Mouse (Mus musculus) lung, postnatal 0 days (tissue): ENCODE measurements around the gene Zfp36. TPM values are rescaled to one million over a fixed set of nuclear protein-coding genes. Genes with fewer than 3 reads are reported as not detected.

Source experiments
- ATAC-seq: fragments of 200-750 bp; cut with Nextera tagmentation; 2 replicates; pipeline ENCODE4 v1.8.0; 2017; ENCODE audit warnings: moderate library complexity
- DNase-seq: peaks from one replicate; pipeline ENCODE4 v3.0.0-alpha.2; 2016; ENCODE audit warnings: low spot score
- H3K27ac ChIP-seq: fragments of 300-500 bp; sonication (generic); 2 replicates; pipeline ENCODE4 v1.5.1; 2014; ENCODE audit warnings: antibody characterized with exemption, mild to moderate bottlenecking, low read length, mixed read lengths
- H3K27me3 ChIP-seq: fragments of 300-500 bp; sonication (generic); replicated peaks from 2 replicates; pipeline ENCODE4 v1.6.1; 2014; ENCODE audit warnings: low read length, mixed read lengths; ENCODE audit not compliant: insufficient read depth
- H3K36me3 ChIP-seq: fragments of 300-500 bp; sonication (generic); 2 replicates; pipeline ENCODE4 v1.6.1; 2014; ENCODE audit warnings: low read length, mixed read lengths; ENCODE audit not compliant: insufficient read depth
- H3K4me1 ChIP-seq: fragments of 300-500 bp; sonication (generic); 2 replicates; pipeline ENCODE4 v1.6.1; 2014; ENCODE audit warnings: antibody characterized with exemption, low read depth, low read length, mixed read lengths; ENCODE audit not compliant: insufficient read depth
- H3K4me2 ChIP-seq: fragments of 300-500 bp; sonication (generic); replicated peaks from 2 replicates; pipeline ENCODE4 v1.6.1; 2014; ENCODE audit warnings: low read depth, mild to moderate bottlenecking, low read length, moderate library complexity, mixed read lengths
- H3K4me3 ChIP-seq: fragments of 300-500 bp; sonication (generic); 2 replicates; pipeline ENCODE4 v1.5.1; 2014; ENCODE audit warnings: low read depth, low read length
- H3K9ac ChIP-seq: fragments of 300-500 bp; sonication (generic); replicated peaks from 2 replicates; pipeline ENCODE4 v1.6.1; 2014; ENCODE audit warnings: low read depth, mild to moderate bottlenecking
- H3K9me3 ChIP-seq: fragments of 300-500 bp; sonication (generic); 2 replicates; pipeline ENCODE4 v1.6.1; 2016; ENCODE audit warnings: low read length, mixed read lengths
- CTCF ChIP-seq: IDR thresholded peaks from 2 replicates; pipeline ENCODE4 v1.5.1; 2016; ENCODE audit warnings: antibody characterized with exemption, mild to moderate bottlenecking
- EP300 ChIP-seq: IDR thresholded peaks from 2 replicates; pipeline ENCODE4 v1.6.1; 2016; ENCODE audit warnings: antibody characterized with exemption, mild to moderate bottlenecking, control low read depth
- WGBS: fragments of 180-500 bp; shearing (Covaris S2); extraction: QIAGEN DNeasy Blood & Tissue Kit; methylation state at CpG from one replicate; pipeline ENCODE4 v1.1.7; 2014; 5-methylcytosine and 5-hydroxymethylcytosine counted together
- polyA plus RNA-seq: library from polyadenylated mRNA; unstranded; fragments of >200 nt; fragmentation: Nextera tagmentation; extraction: Ambion mirVana; gene quantifications from 2 replicates; pipeline ENCODE4 v1.2.1, GENCODE M21; 2015

The Zfp36 gene
- polyA plus RNA-seq, 1 experiment from 2014 or later = 48.3 TPM

- 2% methylated on average over 4 of the region's 4 CpGs for WGBS
- H3K4me3 ChIP-seq = no peak overlapping the region
- H3K4me2 ChIP-seq = no peak overlapping the region
- H3K9ac ChIP-seq = no peak overlapping the region
- peaks cover 13% of the 10 kb centered on the region for H3K36me3 ChIP-seq
- DNase-seq = peak; percentile 96
- H3K27me3 ChIP-seq = no peaks in the 10 kb centered on the region
- H3K4me1 ChIP-seq = peaks cover 12% of the 10 kb centered on the region
- H3K27ac ChIP-seq = peak overlapping the region; percentile 71
- H3K9me3 ChIP-seq = no peaks in the 10 kb centered on the region
- TF ChIP-seq CTCF = peak; percentile 97
- TF ChIP-seq EP300 = no peak
- peak; percentile 71 for ATAC-seq
These were observed 6.4 kb upstream of the Zfp36 start for GRCm38 (mm10) chr7:28386462-28386861.

DNA sequence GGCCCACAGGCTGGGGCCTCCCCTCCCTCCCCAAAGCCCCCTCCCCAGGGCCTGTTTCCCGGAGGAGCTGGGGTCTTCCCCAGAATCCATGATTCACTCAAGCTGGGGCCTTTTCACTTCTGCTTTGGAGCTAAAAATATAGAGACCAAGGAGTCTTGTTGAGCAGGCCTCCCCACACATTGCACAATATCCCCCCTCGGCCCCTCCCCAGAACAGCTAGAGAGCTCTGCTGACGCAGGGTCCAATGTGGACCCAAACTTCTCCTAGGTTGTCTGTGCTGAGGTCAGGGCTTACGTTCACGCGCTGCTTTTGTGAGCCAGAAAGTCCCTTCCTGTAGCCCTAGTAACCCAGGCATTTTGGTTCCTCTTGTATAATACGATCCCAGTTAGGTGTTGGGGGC lies 6.0 kb upstream of the Zfp36 start:
- ATAC-seq = peak; percentile 26
- Histone ChIP-seq H3K4me2 (no peak overlapping the region), H3K9ac (no peak overlapping the region), H3K27me3 (no peaks in the 10 kb centered on the region), H3K36me3 (peaks cover 13% of the 10 kb centered on the region), H3K9me3 (no peaks in the 10 kb centered on the region), H3K4me1 (peaks cover 12% of the 10 kb centered on the region), H3K27ac (peak overlapping the region; percentile 71), H3K4me3 (no peak overlapping the region)
- peak; percentile 84 for DNase-seq
- 65% methylated on average over 7 of the region's 7 CpGs for WGBS
- TF ChIP-seq EP300 = peak; percentile 82
- TF ChIP-seq CTCF = no peak

- H3K4me3 ChIP-seq = no peak overlapping the region
These were observed 5.1 kb upstream of the Zfp36 start for GRCm38 (mm10) chr7:28385196-28385595.

GRCm38 (mm10) chr7:28384162-28384561 lies 4.1 kb upstream of the Zfp36 start:
- DNase-seq = no peak
- no peak overlapping the region for H3K4me2 ChIP-seq

More at GRCm38 (mm10) chr7:28385196-28385595, 5.1 kb upstream of the Zfp36 start:
- no peak overlapping the region for H3K4me2 ChIP-seq
- peaks cover 16% of the 10 kb centered on the region for H3K4me1 ChIP-seq
- ATAC-seq (no peak), DNase-seq (no peak)
- no peak overlapping the region for H3K9ac ChIP-seq
- WGBS = 89% methylated on average over 9 of the region's 9 CpGs
- H3K27me3 ChIP-seq = no peaks in the 10 kb centered on the region
- TF ChIP-seq EP300 (no peak), CTCF (no peak)
- H3K9me3 ChIP-seq = no peaks in the 10 kb centered on the region
- H3K27ac ChIP-seq = peak overlapping the region; percentile 33; the same call in 1 of the 2 replicates
- H3K36me3 ChIP-seq = peaks cover 8% of the 10 kb centered on the region

DNA sequence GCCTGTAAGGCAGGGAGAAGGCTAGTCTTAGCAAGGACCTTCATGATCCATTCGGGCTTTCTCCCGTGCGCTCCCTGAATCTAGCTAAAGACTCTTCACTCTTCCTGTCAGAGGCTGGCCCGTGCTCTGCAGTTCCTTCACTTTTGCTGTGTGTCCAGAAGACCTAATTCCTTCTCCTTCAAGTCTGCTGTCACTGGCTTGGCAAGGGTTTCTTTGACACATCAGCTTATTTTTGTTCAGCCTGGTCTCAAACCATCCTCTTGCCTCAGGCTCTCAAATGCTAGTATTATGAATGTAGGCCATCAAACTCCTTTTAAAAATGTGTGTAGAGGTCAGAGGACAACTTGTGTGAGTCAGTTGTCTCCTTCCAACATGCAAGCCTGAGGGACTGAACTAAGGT lies 3.6 kb upstream of the Zfp36 start:
- DNase-seq (no peak), ATAC-seq (no peak)
- 61% methylated on average over 4 of the region's 4 CpGs for WGBS
- Histone ChIP-seq H3K9me3 (no peaks in the 10 kb centered on the region), H3K4me2 (peak overlapping the region; percentile 94; the same call in 1 of the 2 replicates), H3K4me3 (no peak overlapping the region), H3K27ac (peak overlapping the region; percentile 99), H3K36me3 (no peaks in the 10 kb centered on the region), H3K27me3 (no peaks in the 10 kb centered on the region), H3K4me1 (peaks cover 21% of the 10 kb centered on the region), H3K9ac (no peak overlapping the region)
- TF ChIP-seq CTCF = no peak

More at GRCm38 (mm10) chr7:28384162-28384561, 4.1 kb upstream of the Zfp36 start:
- no peak overlapping the region for H3K4me3 ChIP-seq
- H3K36me3 ChIP-seq = peaks cover 4% of the 10 kb centered on the region
- TF ChIP-seq EP300 = no peak
- no peak for TF ChIP-seq CTCF
- H3K27ac ChIP-seq = no peak overlapping the region; the same call in 1 of the 2 replicates
- H3K27me3 ChIP-seq = no peaks in the 10 kb centered on the region
- H3K9ac ChIP-seq = no peak overlapping the region
- peaks cover 21% of the 10 kb centered on the region for H3K4me1 ChIP-seq
- ATAC-seq = no peak
- WGBS = 80% methylated on average over 6 of the region's 6 CpGs
- no peaks in the 10 kb centered on the region for H3K9me3 ChIP-seq

- TF ChIP-seq CTCF (no peak), EP300 (no peak)
- Histone ChIP-seq H3K36me3 (peaks cover under 1% of the 10 kb centered on the region; the same call in 1 of the 2 replicates), H3K27ac (peak overlapping the region; percentile 99), H3K9me3 (no peaks in the 10 kb centered on the region), H3K4me1 (peaks cover 21% of the 10 kb centered on the region), H3K4me3 (no peak overlapping the region), H3K4me2 (peak overlapping the region; percentile 94), H3K27me3 (no peaks in the 10 kb centered on the region), H3K9ac (no peak overlapping the region; the same call in 1 of the 2 replicates)
- 38% methylated on average over 11 of the region's 11 CpGs for WGBS
- ATAC-seq (no peak), DNase-seq (no peak)
These were observed 2.9 kb upstream of the Zfp36 start for GRCm38 (mm10) chr7:28382981-28383396.
